Mouse (Mus musculus) cerebellum, postnatal 4 days (tissue): ENCODE data around the gene Snx30.
A peak's percentile ranks its signal among the peaks of the same experiment; 100 is the strongest.

ENCODE experiments used
- DNase-seq, 2 experiments: peaks; one replicate each; pipeline ENCODE4 v3.0.0; 2022; ENCODE audit warnings: low spot score in 2 of 2, mixed read lengths in 1 of 2

The Snx30 gene

GRCm38 (mm10) chr4:59794116-59794515 is 11.5 kb upstream of the Snx30 start:
- DNase-seq = no peak

GRCm38 (mm10) chr4:59795788-59796455 is 9.7 kb upstream of the Snx30 start:
- DNase-seq = no peak

GRCm38 (mm10) chr4:59800181-59800580 is 5.5 kb upstream of the Snx30 start:
- DNase-seq = no peak

GRCm38 (mm10) chr4:59801489-59801888 is 4.2 kb upstream of the Snx30 start, which contains the start of gene Inip:
Gene Inip (minus strand): TSS chr4:59801589.
- no peak for DNase-seq

- no peak for DNase-seq
Measured at GRCm38 (mm10) chr4:59802107-59802506, 3.5 kb upstream of the Snx30 start.

GRCm38 (mm10) chr4:59802792-59803191 is 2.8 kb upstream of the Snx30 start:
- DNase-seq = no peak

GRCm38 (mm10) chr4:59803358-59803757 is 2.3 kb upstream of the Snx30 start:
- DNase-seq = no peak

- no peak for DNase-seq
Measured at GRCm38 (mm10) chr4:59804754-59805153, 886 bp upstream of the Snx30 start.

- DNase-seq = peak in 1 of 2 experiments; percentile 54
Measured at GRCm38 (mm10) chr4:59805968-59806878, 583 bp downstream of the Snx30 start.

GRCm38 (mm10) chr4:59806879-59807195 is 1.2 kb downstream of the Snx30 start:
- no peak for DNase-seq

GRCm38 (mm10) chr4:59807521-59807920 is 1.9 kb downstream of the Snx30 start:
- DNase-seq = no peak

GRCm38 (mm10) chr4:59808396-59808795 is 2.8 kb downstream of the Snx30 start:
- no peak for DNase-seq

- DNase-seq = no peak
Measured at GRCm38 (mm10) chr4:59814094-59814493, 8.5 kb downstream of the Snx30 start.

GRCm38 (mm10) chr4:59815121-59815810 is 9.6 kb downstream of the Snx30 start:
- DNase-seq = no peak

- DNase-seq = no peak
Measured at GRCm38 (mm10) chr4:59816016-59816415, 10.4 kb downstream of the Snx30 start.

GRCm38 (mm10) chr4:59816477-59816876 is 10.8 kb downstream of the Snx30 start:
- no peak for DNase-seq

GRCm38 (mm10) chr4:59817790-59818189 is 12.2 kb downstream of the Snx30 start:
- no peak for DNase-seq

- no peak for DNase-seq
Measured at GRCm38 (mm10) chr4:59818498-59818897, 12.9 kb downstream of the Snx30 start.

- peak in 1 of 2 experiments; percentile 23 for DNase-seq
Measured at GRCm38 (mm10) chr4:59819054-59819472, 13.4 kb downstream of the Snx30 start.

- peak in 1 of 2 experiments; percentile 74 for DNase-seq
Measured at GRCm38 (mm10) chr4:59819477-59820022, 13.9 kb downstream of the Snx30 start.

GRCm38 (mm10) chr4:59821516-59821915 is 15.9 kb downstream of the Snx30 start:
- no peak for DNase-seq

GRCm38 (mm10) chr4:59822119-59822518 is 16.5 kb downstream of the Snx30 start:
- DNase-seq = no peak
